Mouse (Mus musculus): ENCODE measurements around the gene Slfn9. TPM values are rescaled to one million over a fixed set of nuclear protein-coding genes. Genes with fewer than 3 reads are reported as not detected.
A peak's percentile ranks its signal among the peaks of the same experiment; 100 is the strongest.
"Not testable (repeated sequence)": the region's sequence is repeated elsewhere in the genome, so short reads cannot be mapped to it uniquely, and the experiment has no call there.

Slfn9 gene
- 1 to 10 TPM; 5.6 to 6.9 TPM for total RNA-seq (2021)

- intact Hi-C loops (cut with DNase I): no loop called here
- DNase-seq: peak; percentile 67 to 68
These were observed at the start of gene Slfn9 for GRCm38 (mm10) chr11:82991469-82992166. TSS of gene Slfn9 (minus strand) at chr11:82991830.

GRCm38 (mm10) chr11:83041000-83041399, 49.4 kb upstream of the Slfn9 start:
- intact Hi-C loops (cut with DNase I): loop anchor here (1.0 to 5.0 kb wide), 2 partner anchors 69 to 126 kb away; no protein-coding TSS in a partner anchor
- no peak for DNase-seq

- DNase-seq: peak in 1 of 2 experiments; percentile 15
- intact Hi-C loops (cut with DNase I): loop anchor here (1.0 to 5.0 kb wide), 2 partner anchors 68 to 125 kb away; no protein-coding TSS in a partner anchor
These were observed 48.7 kb upstream of the Slfn9 start for GRCm38 (mm10) chr11:83040325-83040724.

DNA sequence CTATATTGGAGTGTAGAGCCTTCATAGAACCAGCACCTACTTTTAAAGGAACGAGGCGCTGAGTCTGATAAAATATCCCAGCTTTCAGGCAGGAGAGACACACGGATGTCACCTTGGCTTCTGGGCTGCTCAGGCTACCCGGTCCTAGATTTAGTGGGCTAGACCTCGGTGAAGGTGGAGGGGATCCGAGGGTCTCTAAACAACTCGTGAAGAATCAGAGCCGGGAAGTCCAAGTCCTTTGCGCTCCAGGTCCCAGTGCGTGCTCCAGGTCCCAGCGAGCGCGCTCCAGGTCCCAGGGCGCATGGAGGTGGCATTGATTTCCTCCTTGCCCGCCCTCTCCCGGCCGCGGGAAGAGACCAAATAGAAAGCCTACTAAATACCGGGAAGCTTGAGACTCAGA, 48.2 kb upstream of the Slfn9 start:
- intact Hi-C loops (cut with DNase I): loop anchor here (1.0 to 5.0 kb wide), 2 partner anchors 67 to 124 kb away; no protein-coding TSS in a partner anchor
- DNase-seq: no peak

- intact Hi-C loops (cut with DNase I): no loop called here
- DNase-seq: no peak
These were observed 47.5 kb upstream of the Slfn9 start for GRCm38 (mm10) chr11:83039156-83039555.

DNA sequence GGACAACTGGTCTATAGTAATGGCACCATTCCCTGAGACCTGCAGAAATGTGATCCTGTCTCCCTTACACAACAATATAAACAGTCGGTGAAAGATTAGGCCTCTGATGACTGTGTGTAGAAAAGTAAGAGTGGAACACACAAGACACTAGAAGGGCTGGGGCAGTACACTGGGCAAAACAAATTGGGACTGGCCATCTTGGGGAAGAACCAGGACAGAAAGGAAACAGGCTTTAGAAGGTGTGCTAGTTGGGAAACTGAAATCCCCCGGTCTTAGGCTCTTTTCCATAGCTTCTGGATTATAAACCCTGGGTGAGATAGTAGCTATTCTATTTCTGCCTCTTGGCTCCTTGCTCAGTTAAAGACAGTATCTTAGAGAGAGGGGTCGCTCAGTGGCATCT, 47.1 kb upstream of the Slfn9 start:
- DNase-seq; intact Hi-C loops (cut with DNase I): not testable (repeated sequence)

DNA sequence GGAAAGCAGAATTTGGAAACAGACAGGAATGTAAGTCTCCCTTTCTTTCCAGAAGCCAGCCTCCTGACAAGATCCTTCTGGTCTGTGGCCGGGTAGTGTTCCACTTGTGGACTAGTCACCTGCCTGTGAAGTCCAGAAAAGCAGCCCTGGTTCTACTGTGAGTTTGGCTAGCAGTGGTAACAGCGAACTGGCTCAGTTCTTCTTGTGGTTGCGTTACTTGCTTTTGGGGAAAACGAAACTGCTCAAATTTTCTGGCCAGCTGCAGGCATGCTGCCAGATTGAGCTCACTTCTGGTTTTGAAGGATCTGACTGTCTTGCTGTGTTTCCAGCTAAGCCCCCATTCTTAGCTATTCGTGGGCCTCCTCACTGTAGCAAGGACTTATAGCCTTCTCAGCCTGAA, 29.0 kb upstream of the Slfn9 start, which contains the start of gene Slfn8:
TSS of gene Slfn8 (minus strand) at position 190 of the 400 bp plus-strand sequence.
- intact Hi-C loops (cut with DNase I): no loop called here
- peak; percentile 25 to 39 for DNase-seq

GRCm38 (mm10) chr11:83019561-83020519, 28.2 kb upstream of the Slfn9 start:
- peak in 1 of 2 experiments; percentile 6 for DNase-seq
- intact Hi-C loops (cut with DNase I): not testable (repeated sequence)

GRCm38 (mm10) chr11:83016093-83016492, 24.5 kb upstream of the Slfn9 start:
- DNase-seq: no peak

DNA sequence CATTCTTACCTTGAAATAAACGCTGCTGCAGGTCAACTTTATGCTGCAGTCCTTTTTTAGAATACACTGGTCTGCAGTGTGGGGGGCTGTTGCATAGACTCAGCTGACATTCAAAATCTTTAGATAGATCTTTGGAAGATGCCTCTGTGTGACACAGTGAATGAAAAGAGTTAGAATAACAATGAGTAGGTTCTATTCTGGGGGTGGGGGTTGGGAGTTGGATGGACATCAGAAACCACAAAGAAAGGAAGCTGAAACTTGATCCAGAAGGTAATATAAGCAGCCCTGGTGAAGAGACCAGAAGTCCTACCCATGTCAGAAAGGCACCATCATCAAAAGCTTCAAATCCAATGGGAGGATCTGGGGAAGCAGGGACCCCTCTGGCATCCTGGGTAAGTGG, 21.7 kb upstream of the Slfn9 start:
- intact Hi-C loops (cut with DNase I): no loop called here
- DNase-seq: no peak

More at GRCm38 (mm10) chr11:83016093-83016492, 24.5 kb upstream of the Slfn9 start:
- intact Hi-C loops (cut with DNase I): no loop called here

- peak; percentile 53 to 62 for DNase-seq
- intact Hi-C loops (cut with DNase I): not testable (repeated sequence)
These were observed 831 bp downstream of the Slfn9 start for GRCm38 (mm10) chr11:82990612-82991385.

DNA sequence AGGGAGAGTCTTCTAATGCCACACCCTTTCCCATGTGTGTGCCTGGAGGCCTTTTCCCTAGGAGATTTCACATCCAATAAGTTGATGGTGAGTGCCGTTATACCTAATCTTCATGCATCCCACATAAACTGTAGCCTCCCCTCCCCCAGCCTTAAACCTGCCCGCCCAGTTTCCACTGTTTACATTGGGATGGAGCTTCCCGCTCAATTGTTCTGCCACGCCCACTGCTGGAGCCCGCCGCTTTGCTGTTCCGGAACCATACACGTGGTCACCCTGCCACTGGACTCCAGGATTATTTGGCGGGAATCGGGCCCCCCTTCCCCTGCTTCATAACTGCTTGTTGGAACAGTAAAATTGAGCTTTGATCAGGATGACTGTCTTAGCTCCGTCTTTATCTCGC, 2.3 kb downstream of the Slfn9 start:
- intact Hi-C loops (cut with DNase I): no loop called here
- peak in 1 of 2 experiments; percentile 6 for DNase-seq

DNA sequence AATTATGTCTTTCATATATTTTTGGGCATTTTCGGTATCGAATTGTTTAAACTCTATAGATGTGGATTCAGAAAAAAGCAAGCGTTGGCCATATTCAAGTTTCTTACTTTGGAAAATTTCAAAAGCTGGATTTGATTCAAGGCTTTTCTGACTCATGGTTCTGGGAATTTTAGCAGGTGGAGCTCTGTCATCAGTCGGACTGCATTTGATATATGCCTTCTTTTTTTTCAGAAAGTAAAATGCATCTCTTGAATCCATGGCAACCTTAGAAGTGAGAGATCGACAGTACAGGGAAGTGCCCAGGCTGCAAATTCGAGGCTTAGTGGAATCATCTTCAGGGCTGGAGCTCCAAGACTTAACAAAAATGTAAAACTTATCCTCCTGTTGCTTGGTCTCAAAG, 4.0 kb downstream of the Slfn9 start:
- intact Hi-C loops (cut with DNase I): no loop called here
- DNase-seq: no peak

GRCm38 (mm10) chr11:82983193-82983592, 8.4 kb downstream of the Slfn9 start:
- intact Hi-C loops (cut with DNase I): loop anchor here (2.0 kb wide), 1 partner anchor 46 kb away; no protein-coding TSS in a partner anchor

GRCm38 (mm10) chr11:82982409-82982808, 9.2 kb downstream of the Slfn9 start:
- intact Hi-C loops (cut with DNase I): loop anchor here (2.0 kb wide), 1 partner anchor 46 kb away; no protein-coding TSS in a partner anchor

More at GRCm38 (mm10) chr11:82983193-82983592, 8.4 kb downstream of the Slfn9 start:
- no peak for DNase-seq

GRCm38 (mm10) chr11:82973916-82974315, 17.7 kb downstream of the Slfn9 start:
- intact Hi-C loops (cut with DNase I): loop anchor here (5.0 kb wide), 1 partner anchor 68 kb away; no protein-coding TSS in a partner anchor
- peak; percentile 22 to 35 for DNase-seq

More at GRCm38 (mm10) chr11:82982409-82982808, 9.2 kb downstream of the Slfn9 start:
- not testable (repeated sequence) for DNase-seq

GRCm38 (mm10) chr11:82971590-82971974, 20.0 kb downstream of the Slfn9 start:
- intact Hi-C loops (cut with DNase I): loop anchor here (5.0 kb wide), 1 partner anchor 71 kb away; no protein-coding TSS in a partner anchor
- no peak for DNase-seq

DNA sequence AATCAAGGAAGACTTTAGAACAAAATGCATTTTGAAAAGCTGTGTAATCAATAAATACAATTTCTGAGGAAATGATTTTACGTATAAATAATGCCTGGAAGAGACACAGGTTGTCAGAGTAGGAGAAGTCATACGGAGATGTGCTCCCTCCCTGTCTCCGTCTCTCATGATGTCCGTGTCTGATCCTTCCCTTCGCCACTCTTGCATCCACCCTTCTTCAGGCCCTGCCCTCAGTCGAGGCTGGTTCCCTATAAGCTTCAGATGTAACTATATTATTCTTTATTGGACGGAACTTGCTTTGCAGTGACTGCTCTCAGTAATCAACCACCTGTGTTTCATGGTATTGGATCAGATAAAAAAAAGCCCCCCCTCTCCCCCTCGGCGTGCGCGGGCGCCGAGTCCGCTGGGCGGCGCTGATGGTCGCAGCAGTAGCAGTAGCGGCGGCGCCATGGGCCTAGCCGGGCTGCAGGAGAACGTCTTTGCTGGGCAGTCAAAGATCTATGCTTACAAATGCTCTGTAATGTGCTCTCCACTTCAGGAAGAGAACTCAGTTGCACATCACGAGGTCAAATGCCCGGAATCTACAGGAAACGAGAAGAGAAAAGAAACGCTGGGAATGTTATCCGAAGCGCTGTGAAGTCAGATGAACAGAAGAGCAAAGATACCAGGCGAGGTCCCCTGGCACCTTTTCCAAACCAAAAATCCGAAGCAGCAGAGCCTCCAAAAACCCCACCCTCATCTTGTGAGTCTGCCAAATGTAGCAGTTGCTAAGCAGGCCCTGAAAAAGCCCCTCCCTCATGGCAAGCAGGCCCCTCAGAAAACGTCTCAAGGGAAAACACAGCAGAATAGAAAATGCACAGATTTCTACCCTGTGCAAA, 20.7 kb downstream of the Slfn9 start:
- peak in 1 of 2 experiments; percentile 55 for DNase-seq
- intact Hi-C loops (cut with DNase I): loop anchor here (5.0 kb wide), 1 partner anchor 71 kb away; no protein-coding TSS in a partner anchor

DNA sequence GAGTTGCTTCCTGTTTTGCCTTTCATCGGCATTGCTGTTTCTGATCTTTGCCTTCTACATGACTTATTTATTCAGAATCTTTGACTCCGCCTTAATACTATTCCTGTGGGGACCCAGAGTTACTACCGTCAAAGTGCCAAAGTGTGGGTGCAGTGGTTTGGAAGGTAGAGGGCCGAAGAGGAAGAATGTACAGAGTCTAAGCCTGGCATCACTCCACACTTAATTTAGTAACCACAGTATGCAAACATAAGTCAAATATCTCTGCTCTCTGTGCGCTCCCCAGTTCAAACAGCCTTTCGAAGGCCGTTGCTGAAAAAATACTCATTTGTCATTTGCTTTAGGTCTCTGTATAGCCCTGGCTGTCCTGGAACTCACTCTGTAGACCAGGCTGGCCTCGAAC, 29.4 kb downstream of the Slfn9 start:
- no peak for DNase-seq
- intact Hi-C loops (cut with DNase I): no loop called here
